Mouse (Mus musculus) heart, postnatal 0 days (tissue): ENCODE measurements around the gene Eme2.

Source experiments
- CTCF ChIP-seq: IDR thresholded peaks from 2 replicates; pipeline ENCODE4 v1.5.1; 2016; ENCODE audit warnings: antibody characterized with exemption, control low read depth, low read depth
- EP300 ChIP-seq: IDR thresholded peaks from 2 replicates; pipeline ENCODE4 v1.6.1; 2016; ENCODE audit warnings: antibody characterized with exemption, low read depth

- no peak for TF ChIP-seq CTCF
- peak; percentile 36; the same call in 1 of the 2 replicates for TF ChIP-seq EP300
Measured at GRCm38 (mm10) chr17:24899153-24899552, 4.3 kb upstream of the Eme2 start.
